Mouse (Mus musculus) ovary, postnatal 36 days (tissue): Measurements from ENCODE around the gene Map2k1.
"Not testable (repeated sequence)": the region's sequence is repeated elsewhere in the genome, so short reads cannot be mapped to it uniquely, and the experiment has no call there.

Source experiments
- DNase-seq: peaks from one replicate; pipeline ENCODE4 v3.0.0; 2022; ENCODE audit warnings: low spot score, mixed read lengths

Gene Map2k1

GRCm38 (mm10) chr9:64253021-64253904 is at the start of gene Map2k1:
TSS of gene Map2k1 (minus strand) at chr9:64253631.
- peak; percentile 100 for DNase-seq

- not testable (repeated sequence) for DNase-seq
Observed at GRCm38 (mm10) chr9:64303086-64303485, 49.7 kb upstream of the Map2k1 start.

DNA sequence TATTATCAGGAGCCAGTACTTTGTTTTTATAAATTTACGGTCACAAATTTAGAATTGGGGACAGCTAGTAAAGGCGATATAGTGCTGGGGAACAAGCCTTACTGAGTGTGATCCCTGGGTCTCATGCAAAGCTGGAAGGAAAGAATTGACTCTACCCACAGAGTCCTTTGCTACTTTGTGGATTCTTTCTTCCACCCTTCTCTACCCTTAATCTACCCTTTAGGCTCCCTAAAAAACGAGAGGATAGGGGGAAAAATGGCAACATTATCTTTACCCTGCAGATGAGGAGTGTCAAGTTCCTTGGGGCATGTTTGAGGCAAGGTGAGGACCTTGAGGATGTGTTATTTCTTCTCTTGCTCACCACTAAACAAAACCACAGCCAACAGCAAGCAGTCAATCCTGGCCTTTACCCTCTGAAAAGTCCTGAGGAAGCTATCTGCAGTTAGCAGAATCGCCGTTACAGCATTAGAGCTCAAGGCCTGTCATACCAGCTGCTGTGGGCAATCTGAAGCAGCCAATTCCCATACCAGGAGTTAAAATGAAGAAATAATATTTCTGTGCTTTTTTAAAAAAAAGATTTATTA is 29.1 kb upstream of the Map2k1 start:
- no peak for DNase-seq

GRCm38 (mm10) chr9:64281781-64282178 is 28.3 kb upstream of the Map2k1 start:
- DNase-seq = no peak

DNA sequence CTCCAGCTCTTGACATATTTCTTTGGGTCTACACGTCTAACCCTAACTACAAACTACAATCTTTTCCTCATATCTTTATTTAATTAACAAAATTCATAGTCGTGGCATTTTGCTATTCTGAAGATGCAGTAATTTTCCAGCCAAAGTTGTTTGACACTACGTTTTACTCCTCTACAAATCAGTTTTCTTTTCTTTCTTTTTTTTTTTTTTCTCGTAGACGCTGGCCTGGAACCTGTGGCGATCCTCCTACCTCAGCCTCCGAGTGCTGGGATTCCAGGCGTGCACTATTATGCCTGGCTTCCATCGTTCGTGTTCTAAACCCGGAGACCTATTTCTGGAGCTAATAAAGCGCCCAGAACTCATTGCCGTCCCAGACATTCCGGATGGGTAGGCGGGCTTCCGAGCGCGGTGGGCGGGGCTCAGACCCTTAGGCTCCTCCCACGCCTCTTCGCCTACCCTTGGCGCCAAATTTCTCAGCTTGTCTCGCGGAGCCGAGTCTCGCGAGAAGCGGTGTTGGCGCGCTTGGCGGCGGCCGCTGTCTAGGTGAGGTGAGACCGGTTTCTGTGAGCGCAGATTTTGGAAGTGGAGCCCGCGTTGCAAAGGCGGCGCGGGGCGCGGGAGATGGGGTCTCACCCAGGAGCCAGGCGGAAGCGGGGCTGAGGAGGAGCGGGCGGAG is 27.8 kb upstream of the Map2k1 start, which contains the start of gene Tipin:
TSS of gene Tipin (plus strand) at position 477 of the 676 bp plus-strand sequence.
- DNase-seq = peak; percentile 95

- no peak for DNase-seq
Observed at GRCm38 (mm10) chr9:64278665-64279310, 25.4 kb upstream of the Map2k1 start.

- peak; percentile 44 for DNase-seq
Observed at GRCm38 (mm10) chr9:64277706-64278105, 24.3 kb upstream of the Map2k1 start.

DNA sequence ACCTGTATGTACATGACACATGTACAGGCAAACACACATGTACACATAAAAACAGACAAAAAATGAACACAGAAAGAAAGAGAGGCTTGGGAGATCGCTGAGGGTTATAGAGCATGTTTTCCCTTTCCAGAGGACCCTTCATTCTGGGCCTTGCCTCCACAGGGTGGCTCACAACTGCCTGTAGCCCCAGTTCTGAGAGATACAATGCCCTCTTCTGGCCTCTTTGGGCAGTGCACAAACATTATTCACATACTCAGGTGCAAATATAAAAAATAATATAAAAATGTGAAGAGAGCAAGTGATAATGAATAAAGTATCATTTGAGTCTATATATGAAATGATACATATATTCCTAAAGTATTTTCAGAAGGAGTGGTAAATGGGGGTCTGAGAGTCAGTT is 21.5 kb upstream of the Map2k1 start:
- DNase-seq = no peak

DNA sequence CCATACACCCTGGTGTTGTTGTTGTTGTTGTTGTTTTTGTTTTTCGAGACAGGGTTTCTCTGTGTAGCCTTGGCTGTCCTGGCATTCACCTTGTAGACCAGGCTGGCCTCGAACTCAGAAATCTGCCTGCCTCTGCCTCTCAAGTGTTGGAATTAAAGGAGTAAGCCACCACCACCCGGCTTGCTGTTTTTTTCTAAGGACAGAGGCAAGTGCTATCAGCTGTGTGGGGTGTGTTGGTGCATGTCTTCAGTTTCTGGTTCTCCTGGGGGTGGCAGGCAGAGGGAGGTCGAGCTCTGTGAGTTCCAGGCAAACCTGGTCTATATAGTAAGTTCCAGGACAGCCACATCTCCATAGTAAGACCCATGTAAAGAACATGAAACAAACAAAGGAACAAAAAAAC is 20.9 kb upstream of the Map2k1 start:
- no peak for DNase-seq

DNA sequence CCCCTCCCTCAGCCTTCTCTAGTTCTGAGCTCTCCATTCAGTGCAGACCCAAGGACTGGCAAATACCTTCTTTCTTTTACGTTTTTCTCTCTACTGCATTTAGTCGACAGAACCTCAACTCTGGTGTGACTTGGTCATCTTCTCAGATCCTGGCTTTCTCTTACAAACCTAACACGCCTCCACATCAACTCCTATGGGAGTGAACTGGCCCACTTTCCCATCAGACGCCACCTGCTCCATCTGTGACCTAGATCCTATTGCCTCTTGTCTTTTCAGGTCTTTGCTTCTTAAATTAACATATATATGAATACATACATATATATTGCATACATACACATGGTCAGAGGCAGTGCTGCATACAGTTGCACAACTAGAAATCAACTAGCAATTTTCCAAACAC is 20.3 kb upstream of the Map2k1 start:
- no peak for DNase-seq

GRCm38 (mm10) chr9:64272611-64273010 is 19.2 kb upstream of the Map2k1 start:
- peak; percentile 11 for DNase-seq

DNA sequence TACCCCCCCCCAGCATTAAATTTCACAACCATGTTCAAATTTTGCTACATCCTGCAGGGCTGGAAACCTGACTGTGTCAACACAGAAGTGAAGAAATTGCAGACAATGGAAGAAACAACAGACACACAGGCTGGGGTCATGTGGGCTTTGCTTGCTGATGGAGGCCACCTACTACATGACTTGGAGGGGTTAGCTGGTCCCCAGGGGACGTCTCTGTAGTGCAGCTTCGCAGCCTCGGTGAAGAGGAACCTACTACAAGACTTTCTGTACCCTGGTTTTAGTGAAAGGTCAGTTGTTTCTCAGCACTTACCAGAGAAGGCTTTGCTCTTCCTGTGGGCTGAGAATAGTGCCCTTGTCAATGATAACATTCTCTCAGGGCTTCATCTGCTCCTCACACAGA is 17.8 kb upstream of the Map2k1 start:
- DNase-seq = no peak

DNA sequence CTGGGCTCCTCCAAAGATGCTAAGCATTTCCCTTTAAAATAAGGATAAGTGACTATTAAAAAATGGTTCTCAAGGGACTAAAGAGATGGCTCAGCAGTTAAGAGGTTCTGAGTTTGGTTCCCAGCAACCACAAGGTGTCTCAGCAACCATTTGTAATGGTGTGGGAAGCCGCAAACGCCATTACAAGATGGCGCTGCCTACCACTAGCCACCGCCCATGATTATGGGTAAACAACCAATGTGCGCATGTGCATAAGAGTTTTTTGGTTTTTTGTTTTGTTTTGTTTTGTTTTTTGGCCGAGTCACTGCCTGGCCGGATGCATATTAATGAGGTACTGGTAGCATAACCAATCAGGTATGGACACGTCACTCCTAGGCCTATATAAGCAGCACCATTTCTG is 15.4 kb upstream of the Map2k1 start:
- not testable (repeated sequence) for DNase-seq

DNA sequence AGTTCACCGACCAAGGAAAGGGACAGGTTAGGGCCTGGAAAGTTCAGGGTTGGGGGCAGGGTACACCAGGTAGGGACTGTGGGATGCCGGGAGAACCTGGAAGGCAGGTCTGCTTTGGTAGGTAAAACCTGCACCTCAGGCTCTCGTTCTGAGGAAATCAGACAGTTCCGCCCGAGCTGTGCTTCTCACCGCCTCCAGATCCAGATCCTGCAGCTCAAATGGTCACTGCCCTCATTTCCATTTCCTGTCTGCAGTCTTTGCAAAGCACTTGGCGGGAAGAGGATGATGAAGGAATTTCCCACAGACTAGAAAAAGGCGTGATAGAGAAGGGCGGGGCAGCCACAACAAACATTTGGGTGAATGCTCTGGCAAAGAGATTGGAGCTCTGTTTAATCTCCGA is 14.8 kb upstream of the Map2k1 start:
- no peak for DNase-seq

DNA sequence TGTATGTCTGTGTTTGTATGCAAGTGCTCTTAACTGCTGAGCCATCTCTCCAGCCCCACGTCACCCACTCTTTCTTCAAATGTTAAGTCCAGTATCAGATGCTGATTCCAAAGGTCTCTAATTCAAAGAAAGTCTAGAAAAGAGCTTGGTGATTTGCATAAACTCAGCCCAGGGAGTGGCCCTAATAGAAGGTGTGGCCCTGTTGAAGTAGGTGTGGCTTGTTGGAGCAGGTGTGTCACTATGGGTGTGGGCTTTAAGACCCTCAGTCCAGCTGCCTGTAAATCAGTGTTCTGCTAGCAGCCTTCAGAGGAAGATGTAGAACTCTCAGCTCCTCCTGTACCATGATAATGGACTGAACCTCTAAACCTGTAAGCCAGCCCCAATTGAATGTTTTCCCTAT is 13.8 kb upstream of the Map2k1 start:
- no peak for DNase-seq

- DNase-seq = no peak
Observed at GRCm38 (mm10) chr9:64264813-64265212, 11.4 kb upstream of the Map2k1 start.

DNA sequence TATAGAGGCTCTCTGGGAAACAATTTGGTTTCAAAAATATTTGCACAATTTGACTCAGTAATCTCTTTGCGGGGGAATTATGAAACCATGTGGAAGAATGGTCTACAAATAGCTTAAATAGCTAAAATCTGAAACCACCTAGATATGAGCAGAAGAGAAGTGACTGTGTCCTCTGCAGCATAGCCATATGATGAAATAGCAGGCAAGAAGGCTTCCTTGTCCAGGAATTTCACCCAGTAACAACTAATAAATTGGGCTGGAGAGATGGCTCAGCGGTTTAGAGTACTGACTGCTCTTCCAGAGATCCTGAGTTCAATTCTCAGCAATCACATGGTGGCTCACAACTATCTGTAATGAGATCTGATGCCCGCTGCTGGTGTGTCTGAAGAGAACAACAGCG is 7.6 kb upstream of the Map2k1 start:
- no peak for DNase-seq

DNA sequence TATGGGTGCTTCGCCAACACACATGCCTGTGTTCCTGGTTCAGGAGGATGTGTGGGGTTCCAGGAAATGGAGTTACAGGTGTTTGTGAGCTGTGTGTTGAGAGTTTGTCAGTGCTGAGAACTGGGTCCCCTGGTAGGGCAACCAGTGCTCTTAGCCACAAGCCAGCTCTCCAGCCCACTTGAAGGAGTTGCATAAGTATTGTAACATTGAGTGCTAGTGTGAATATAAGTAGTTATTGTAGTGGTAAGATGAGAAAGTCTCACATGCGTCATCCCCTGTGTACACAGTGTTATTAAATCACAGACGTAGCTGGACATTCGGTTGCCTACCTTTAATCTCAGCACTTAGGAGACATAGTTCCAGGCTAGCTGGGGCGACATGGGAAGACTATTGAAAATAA is 6.5 kb upstream of the Map2k1 start:
- DNase-seq = no peak

DNA sequence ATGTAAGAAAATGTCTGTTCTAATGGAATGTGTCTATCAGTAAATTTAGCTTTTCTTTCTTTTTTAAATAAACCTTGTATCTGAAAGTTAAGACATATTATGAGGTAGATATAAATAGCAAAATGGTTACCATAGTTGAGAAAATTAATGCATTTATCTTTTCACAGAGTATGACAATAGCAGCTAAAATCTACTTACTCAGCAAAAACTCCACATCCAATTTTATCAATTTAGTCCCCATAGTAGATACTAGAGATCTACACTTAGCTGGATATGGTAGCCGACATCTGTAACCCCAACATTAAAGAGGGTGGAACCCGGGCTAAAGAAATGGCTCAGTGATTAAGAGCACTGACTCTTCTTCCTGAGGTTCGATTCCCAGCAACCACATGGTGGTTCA is 2.8 kb upstream of the Map2k1 start:
- DNase-seq = no peak

DNA sequence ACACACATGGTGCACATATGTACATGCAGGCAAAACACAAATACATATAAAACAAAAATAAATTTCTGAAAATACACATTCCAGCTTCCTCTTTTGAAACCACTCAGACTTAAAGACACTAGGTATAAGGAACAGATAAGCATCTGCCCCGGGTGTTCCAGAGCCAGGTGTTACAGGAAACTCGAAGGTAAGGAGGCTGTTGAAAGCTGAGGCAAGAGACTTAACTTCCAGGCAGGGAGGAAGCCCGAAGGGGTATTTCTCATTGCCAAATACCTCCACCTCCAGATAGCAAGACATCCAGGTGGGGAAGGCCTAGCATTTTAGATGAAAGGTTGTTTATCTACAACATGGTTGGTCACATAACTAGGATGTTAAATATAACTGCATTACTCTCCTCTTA is 2.0 kb upstream of the Map2k1 start:
- no peak for DNase-seq

DNA sequence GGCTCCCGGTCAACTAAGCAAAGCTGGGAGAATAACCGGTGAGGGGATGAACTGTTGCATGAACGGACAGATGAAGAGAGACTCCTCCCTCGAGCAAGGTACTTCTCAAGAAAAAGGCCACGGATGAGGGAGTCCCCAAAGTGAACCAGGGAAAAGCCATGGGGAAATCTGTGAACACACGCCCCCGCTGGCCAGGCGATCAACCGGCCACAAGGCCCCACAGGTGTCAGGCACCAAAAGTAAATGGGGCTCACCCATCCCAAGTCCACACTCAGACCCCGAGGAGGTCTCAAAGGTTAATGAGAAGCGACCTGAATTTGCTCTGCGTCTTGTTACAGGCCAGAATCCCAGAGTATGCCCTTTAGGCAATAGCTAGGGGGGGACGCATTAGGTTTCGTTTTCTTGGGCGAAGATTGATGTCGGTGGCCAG is 825 bp downstream of the Map2k1 start:
- DNase-seq = peak; percentile 39

- no peak for DNase-seq
Observed at GRCm38 (mm10) chr9:64250111-64250730, 3.2 kb downstream of the Map2k1 start.
